Mouse (Mus musculus) spleen, postnatal 10 days (tissue): ENCODE data around the gene Fem1b.

Source experiments
- DNase-seq, 2 experiments: peaks; one replicate each; pipeline ENCODE4 v3.0.0; 2021 to 2022; ENCODE audit warnings: low spot score in 2 of 2

Fem1b gene

GRCm38 (mm10) chr9:62781965-62782364, 29.8 kb downstream of the Fem1b start:
- no peak for DNase-seq

- no peak for DNase-seq
Observed at GRCm38 (mm10) chr9:62778721-62779120, 33.0 kb downstream of the Fem1b start.

GRCm38 (mm10) chr9:62777461-62777860, 34.3 kb downstream of the Fem1b start:
- DNase-seq = peak; percentile 32 to 54

- no peak for DNase-seq
Observed at GRCm38 (mm10) chr9:62775464-62775863, 36.3 kb downstream of the Fem1b start.

GRCm38 (mm10) chr9:62772746-62773145, 39.0 kb downstream of the Fem1b start:
- DNase-seq = no peak

GRCm38 (mm10) chr9:62768361-62768760, 43.4 kb downstream of the Fem1b start:
- no peak for DNase-seq

GRCm38 (mm10) chr9:62767464-62767863, 44.3 kb downstream of the Fem1b start:
- DNase-seq = no peak

GRCm38 (mm10) chr9:62765346-62765745, 46.4 kb downstream of the Fem1b start:
- no peak for DNase-seq

- no peak for DNase-seq
Observed at GRCm38 (mm10) chr9:62763478-62763877, 48.3 kb downstream of the Fem1b start.

- no peak for DNase-seq
Observed at GRCm38 (mm10) chr9:62759601-62760000, 52.1 kb downstream of the Fem1b start.

- DNase-seq = no peak
Observed at GRCm38 (mm10) chr9:62758288-62758687, 53.4 kb downstream of the Fem1b start.

- DNase-seq = no peak
Observed at GRCm38 (mm10) chr9:62750381-62750780, 61.4 kb downstream of the Fem1b start.

- no peak for DNase-seq
Observed at GRCm38 (mm10) chr9:62749666-62750065, 62.1 kb downstream of the Fem1b start.

GRCm38 (mm10) chr9:62746646-62747045, 65.1 kb downstream of the Fem1b start:
- DNase-seq = no peak

- peak; percentile 23 to 68 for DNase-seq
Observed at GRCm38 (mm10) chr9:62744558-62745275, 67.0 kb downstream of the Fem1b start.
